Mouse (Mus musculus): Measurements from ENCODE around the gene Mybph. TPM values are rescaled to one million over a fixed set of nuclear protein-coding genes. Genes with fewer than 3 reads are reported as not detected.
"Not testable (repeated sequence)": the region's sequence is repeated elsewhere in the genome, so short reads cannot be mapped to it uniquely, and the experiment has no call there.

Mybph gene
- polyA plus RNA-seq, 1 experiment from 2014 or later: 0.46 TPM

GRCm38 (mm10) chr1:134243948-134244914 lies 51.0 kb downstream of the Mybph start:
- peak; percentile 85 for DNase-seq (ENCODE audit: extremely low spot score, low spot score)
- no peaks in the 10 kb centered on the region for H3K9me3 ChIP-seq
- peak overlapping the region; percentile 34 for H3K4me3 ChIP-seq
- H3K27ac ChIP-seq: peak overlapping the region; percentile 71
- no peaks in the 10 kb centered on the region for H3K36me3 ChIP-seq (replicated peaks)
- H3K27me3 ChIP-seq (ENCODE audit: poor library complexity, severe bottlenecking): peaks cover 55% of the 10 kb centered on the region
- H3K4me1 ChIP-seq: peaks cover 18% of the 10 kb centered on the region
- WGBS: 24% methylated on average over 35 of the region's 35 CpGs

- H3K9me3 ChIP-seq: no peaks in the 10 kb centered on the region
- no peak overlapping the region for H3K27ac ChIP-seq
- no peak overlapping the region for H3K4me3 ChIP-seq
- 80% methylated on average over 14 of the region's 14 CpGs for WGBS
- DNase-seq (ENCODE audit: extremely low spot score, low spot score): no peak
- H3K27me3 ChIP-seq (ENCODE audit: poor library complexity, severe bottlenecking): peaks cover 48% of the 10 kb centered on the region
- no peaks in the 10 kb centered on the region for H3K36me3 ChIP-seq (replicated peaks)
- peaks cover 18% of the 10 kb centered on the region for H3K4me1 ChIP-seq
Measured at GRCm38 (mm10) chr1:134245004-134245717, 51.9 kb downstream of the Mybph start.

GRCm38 (mm10) chr1:134246590-134246989 lies 53.3 kb downstream of the Mybph start:
- H3K27me3 ChIP-seq (ENCODE audit: poor library complexity, severe bottlenecking): peaks cover 37% of the 10 kb centered on the region
- H3K4me1 ChIP-seq: peaks cover 18% of the 10 kb centered on the region
- no peak for DNase-seq (ENCODE audit: extremely low spot score, low spot score)
- 61% methylated on average over 4 of the region's 4 CpGs for WGBS
- H3K9me3 ChIP-seq: no peaks in the 10 kb centered on the region
- H3K36me3 ChIP-seq (replicated peaks): no peaks in the 10 kb centered on the region
- H3K4me3 ChIP-seq: no peak overlapping the region
- H3K27ac ChIP-seq: no peak overlapping the region

- WGBS: 90% methylated on average over 1 of the region's 1 CpGs
- H3K27me3 ChIP-seq (ENCODE audit: poor library complexity, severe bottlenecking); DNase-seq (ENCODE audit: extremely low spot score, low spot score); H3K36me3 ChIP-seq (replicated peaks); H3K4me3 ChIP-seq; H3K27ac ChIP-seq; H3K9me3 ChIP-seq; H3K4me1 ChIP-seq: not testable (repeated sequence)
Measured at GRCm38 (mm10) chr1:134249681-134250080, 56.4 kb downstream of the Mybph start.

Other genes with a start within 250 kb of the Mybph start
- 1.3 TPM in 2 replicates for gene Fmod, start 156.2 kb upstream of the Mybph start, polyA plus RNA-seq (2016; fragmentation: Nextera tagmentation; extraction: Ambion mirVana)
- 64.6 and 68.6 TPM in 2 replicates for gene Btg2, start 114.3 kb upstream of the Mybph start, polyA plus RNA-seq (2016; fragmentation: Nextera tagmentation; extraction: Ambion mirVana)
- gene Chit1, start 82.2 kb upstream of the Mybph start, polyA plus RNA-seq (2016; fragmentation: Nextera tagmentation; extraction: Ambion mirVana): not detected in 2 replicates
- not detected in 2 replicates for gene Chil1, start 11.3 kb upstream of the Mybph start, polyA plus RNA-seq (2016; fragmentation: Nextera tagmentation; extraction: Ambion mirVana)
- 0.14 and 0.36 TPM in 2 replicates for gene Adora1, start 42.0 kb downstream of the Mybph start, polyA plus RNA-seq (2016; fragmentation: Nextera tagmentation; extraction: Ambion mirVana)
- not detected in 2 replicates for gene Myog, start 96.5 kb downstream of the Mybph start, polyA plus RNA-seq (2016; fragmentation: Nextera tagmentation; extraction: Ambion mirVana)
- 1.6 and 2.1 TPM in 2 replicates for gene Ppfia4, start 139.5 kb downstream of the Mybph start, polyA plus RNA-seq (2016; fragmentation: Nextera tagmentation; extraction: Ambion mirVana)
- 134 and 136 TPM in 2 replicates for gene Tmem183a, start 168.5 kb downstream of the Mybph start, polyA plus RNA-seq (2016; fragmentation: Nextera tagmentation; extraction: Ambion mirVana)
- not detected in 2 replicates for gene 4933406M09Rik, start 192.5 kb downstream of the Mybph start, polyA plus RNA-seq (2016; fragmentation: Nextera tagmentation; extraction: Ambion mirVana)
- gene Cyb5r1, start 212.1 kb downstream of the Mybph start, polyA plus RNA-seq (2016; fragmentation: Nextera tagmentation; extraction: Ambion mirVana): 30.0 and 31.6 TPM in 2 replicates
- 70.5 and 71.1 TPM in 2 replicates for gene Adipor1, start 221.9 kb downstream of the Mybph start, polyA plus RNA-seq (2016; fragmentation: Nextera tagmentation; extraction: Ambion mirVana)